Mouse (Mus musculus): ENCODE data around the gene Nfkbil1.

- no peak for TF ChIP-seq FLI1 (IDR thresholded peaks at IDR 0.05; ENCODE audit: low read length)
- TF ChIP-seq GATA1 (IDR thresholded peaks at IDR 0.05; ENCODE audit: borderline replicate concordance, low read length) = no peak
Observed at GRCm38 (mm10) chr17:35224641-35225040, 11.0 kb downstream of the Nfkbil1 start.

Data from megakaryocyte, embryonic 14.5 days (primary cell).